Mouse (Mus musculus) large intestine, adult 2 months (tissue): ENCODE data around the gene Ctps2. TPM values are rescaled to one million over a fixed set of nuclear protein-coding genes. Genes with fewer than 3 reads are reported as not detected.

ENCODE experiments used
- DNase-seq: peaks from one replicate; pipeline ENCODE4 v3.0.0-alpha.2; 2012; ENCODE audit warnings: low read depth, low spot score
- WGBS: fragments of 180-500 bp; shearing (Covaris S2); methylation state at CpG from one replicate; pipeline ENCODE4 v1.1.7; 2018; 5-methylcytosine and 5-hydroxymethylcytosine counted together
- polyA plus RNA-seq: library from polyadenylated mRNA; depleted of rRNA; stranded (reverse); fragments of >200 nt; gene quantifications from 2 replicates; pipeline ENCODE4 v1.2.3, GENCODE M21; 2012; rRNA removed

Gene Ctps2
- polyA plus RNA-seq, 1 experiment = 7.6 TPM

- WGBS = 37% methylated on average over 3 of the region's 3 CpGs
- DNase-seq = no peak
Observed at GRCm38 (mm10) chrX:162964383-162964782, 63.3 kb downstream of the Ctps2 start, which contains the start of gene S100g. S100g (minus strand) TSS chrX:162964599.

- WGBS = 31% methylated on average over 8 of the region's 8 CpGs
- DNase-seq = peak; percentile 61
Observed at GRCm38 (mm10) chrX:162967456-162967855, 66.4 kb downstream of the Ctps2 start.

- no peak for DNase-seq
- 82% methylated on average over 3 of the region's 3 CpGs for WGBS
Observed at GRCm38 (mm10) chrX:162976194-162976593, 75.2 kb downstream of the Ctps2 start.

GRCm38 (mm10) chrX:162986876-162987495 lies 85.9 kb downstream of the Ctps2 start:
- 59% methylated on average over 10 of the region's 10 CpGs for WGBS
- DNase-seq = no peak

GRCm38 (mm10) chrX:162991396-162991795 lies 90.4 kb downstream of the Ctps2 start:
- 73% methylated on average over 4 of the region's 4 CpGs for WGBS
- no peak for DNase-seq

GRCm38 (mm10) chrX:162992121-162992520 lies 91.1 kb downstream of the Ctps2 start:
- WGBS = 48% methylated on average over 3 of the region's 3 CpGs
- no peak for DNase-seq

GRCm38 (mm10) chrX:163027864-163028263 lies 126.8 kb downstream of the Ctps2 start:
- no peak for DNase-seq

GRCm38 (mm10) chrX:163038767-163039166 lies 137.7 kb downstream of the Ctps2 start:
- DNase-seq = no peak
- 77% methylated on average over 3 of the region's 3 CpGs for WGBS

GRCm38 (mm10) chrX:163042771-163043170 lies 141.7 kb downstream of the Ctps2 start:
- 84% methylated on average over 1 of the region's 1 CpGs for WGBS
- DNase-seq = no peak

GRCm38 (mm10) chrX:163063936-163064335 lies 162.9 kb downstream of the Ctps2 start:
- 60% methylated on average over 1 of the region's 1 CpGs for WGBS
- no peak for DNase-seq

Other genes starting within 250 kb of the Ctps2 start
- 63.5 and 67.9 TPM in 2 replicates for gene Rbbp7, start 140.8 kb upstream of the Ctps2 start, polyA plus RNA-seq
- 2.9 and 3.5 TPM in 2 replicates for gene Txlng, start 71.8 kb upstream of the Ctps2 start, polyA plus RNA-seq
- gene Syap1, start 12.8 kb upstream of the Ctps2 start, polyA plus RNA-seq = 7.8 and 12.5 TPM in 2 replicates
- gene S100g, start 63.4 kb downstream of the Ctps2 start, polyA plus RNA-seq = 1.0 and 6.2 TPM in 2 replicates